Mouse (Mus musculus) brain, embryonic 14.5 days (tissue): ENCODE measurements around the gene Ptprj.

Source experiments
- CTCF ChIP-seq: fragments of 200-500 bp; IDR thresholded peaks from 2 replicates; pipeline ENCODE4 v1.5.1; 2012; ENCODE audit warnings: inconsistent platforms, mild to moderate bottlenecking, moderate library complexity, borderline replicate concordance; ENCODE audit not compliant: insufficient read depth, insufficient read length; ENCODE audit errors: extremely low read depth
- POLR2A ChIP-seq: fragments of 200-500 bp; IDR thresholded peaks from 2 replicates; pipeline ENCODE4 v1.6.1; 2012; ENCODE audit warnings: mild to moderate bottlenecking, inconsistent platforms, borderline replicate concordance; ENCODE audit not compliant: poor library complexity, insufficient read depth, insufficient read length, severe bottlenecking; ENCODE audit errors: extremely low read depth

GRCm38 (mm10) chr2:90478531-90478930, 101.9 kb downstream of the Ptprj start:
- no peak for TF ChIP-seq CTCF
- TF ChIP-seq POLR2A, result no peak
